In the genomic region with DNA sequence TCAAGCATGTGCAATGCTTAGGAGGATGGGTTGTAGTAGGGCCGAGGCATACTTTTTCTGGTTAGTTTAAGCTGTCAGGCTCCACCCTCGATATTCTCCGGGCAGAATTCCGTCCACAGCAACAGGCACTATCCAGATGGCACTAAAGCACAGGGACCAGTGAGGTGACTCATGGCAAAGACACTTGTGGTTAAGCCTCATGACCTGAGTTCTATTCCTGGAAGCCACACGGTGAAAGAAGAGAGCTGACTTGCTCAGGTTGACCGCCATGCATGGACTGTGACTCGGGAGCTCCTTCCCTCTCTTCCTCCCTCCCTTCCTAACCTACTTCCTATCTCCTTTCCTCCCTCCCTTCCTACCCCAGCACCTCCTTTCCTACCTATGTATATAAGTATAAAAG, we compare ENCODE assay signal across 1 mouse cellular context.
TF ChIP-seq lines count a peak whose summit lies in the region.

No protein-coding gene starts in this region.

TF ChIP-seq in CH12.LX, 34 proteins besides CTCF, POLR2A, EP300 and RAD21 (continued from another document):
- TF ChIP-seq BHLHE40 (IDR thresholded peaks at IDR 0.05; ENCODE audit: low read depth, low read length) = 0 out of 2 replicates have a peak, but pooled peaks have one; percentile 24
